Mouse (Mus musculus) embryonic facial prominence, embryonic 11.5 days (tissue): ENCODE measurements around the gene Bsdc1. TPM values are rescaled to one million over a fixed set of nuclear protein-coding genes. Genes with fewer than 3 reads are reported as not detected.
A peak's percentile ranks its signal among the peaks of the same experiment; 100 is the strongest.

Experiments used
- ATAC-seq: fragments of 200-750 bp; cut with Nextera tagmentation; replicated peaks from 2 replicates; pipeline ENCODE4 v1.8.0; 2017; ENCODE audit warnings: low read depth; ENCODE audit not compliant: insufficient number of reproducible peaks, low FRiP score, low TSS enrichment
- DNase-seq: peaks from one replicate; pipeline ENCODE4 v3.0.0-alpha.2; 2015; ENCODE audit warnings: low spot score
- H3K27ac ChIP-seq: fragments of 300-500 bp; sonication (generic); replicated peaks from 2 replicates; pipeline ENCODE4 v1.5.1; 2014; ENCODE audit warnings: mild to moderate bottlenecking, low read depth, low read length, control low read depth
- H3K27me3 ChIP-seq: fragments of 300-500 bp; sonication (generic); 2 replicates; pipeline ENCODE4 v1.6.1; 2014; ENCODE audit warnings: mild to moderate bottlenecking, low read length, moderate library complexity, mixed read lengths; ENCODE audit not compliant: control insufficient read depth, insufficient read depth
- H3K36me3 ChIP-seq: fragments of 300-500 bp; sonication (generic); replicated peaks from 2 replicates; pipeline ENCODE4 v1.6.1; 2014; ENCODE audit warnings: low read depth, mild to moderate bottlenecking, low read length, moderate library complexity, mixed read lengths; ENCODE audit not compliant: control insufficient read depth, insufficient read depth
- H3K4me1 ChIP-seq: fragments of 300-500 bp; sonication (generic); 2 replicates; pipeline ENCODE4 v1.6.1; 2014; ENCODE audit warnings: low read length, mixed read lengths; ENCODE audit not compliant: control insufficient read depth, insufficient read depth
- H3K4me2 ChIP-seq: fragments of 300-500 bp; sonication (generic); 2 replicates; pipeline ENCODE4 v1.6.1; 2014; ENCODE audit warnings: low read depth, mild to moderate bottlenecking, control low read depth, low read length, moderate library complexity
- H3K4me3 ChIP-seq: fragments of 300-500 bp; sonication (generic); 2 replicates; pipeline ENCODE4 v1.5.1; 2014; ENCODE audit warnings: low read depth, low read length, control low read depth
- H3K9ac ChIP-seq: fragments of 300-500 bp; sonication (generic); replicated peaks from 2 replicates; pipeline ENCODE4 v1.6.1; 2014; ENCODE audit warnings: mild to moderate bottlenecking, control low read depth, low read length
- H3K9me3 ChIP-seq: fragments of 300-500 bp; sonication (generic); replicated peaks from 2 replicates; pipeline ENCODE4 v1.6.1; 2016; ENCODE audit warnings: mild to moderate bottlenecking, low read length, inconsistent platforms, mixed read lengths; ENCODE audit not compliant: control insufficient read depth
- WGBS: fragments of 180-500 bp; shearing (Covaris S2); extraction: QIAGEN DNeasy Blood & Tissue Kit; methylation state at CpG from one replicate; pipeline ENCODE4 v1.1.7; 2014; 5-methylcytosine and 5-hydroxymethylcytosine counted together
- polyA plus RNA-seq: library from polyadenylated mRNA; unstranded; fragments of >200 nt; fragmentation: Nextera tagmentation; extraction: Ambion mirVana; gene quantifications from 2 replicates; pipeline ENCODE4 v1.2.1, GENCODE M21; 2014

Gene Bsdc1
- polyA plus RNA-seq, 1 experiment from 2014 or later: 21.2 TPM

GRCm38 (mm10) chr4:129460827-129461182, 576 bp upstream of the Bsdc1 start:
- DNase-seq (no peak), ATAC-seq (peak; percentile 16; the same call in 1 of the 2 replicates)
- peak overlapping the region; percentile 28 for H3K4me3 ChIP-seq
- H3K4me2 ChIP-seq: peak overlapping the region; percentile 58
- H3K27me3 ChIP-seq: no peaks in the 10 kb centered on the region
- H3K9ac ChIP-seq: peak overlapping the region; percentile 45
- no peaks in the 10 kb centered on the region for H3K36me3 ChIP-seq
- H3K27ac ChIP-seq: peak overlapping the region; percentile 63
- H3K9me3 ChIP-seq: no peaks in the 10 kb centered on the region
- WGBS: under 1% methylated on average over 4 of the region's 4 CpGs
- H3K4me1 ChIP-seq: no peaks in the 10 kb centered on the region

- Histone ChIP-seq H3K4me3 (peak overlapping the region; percentile 74), H3K4me1 (no peaks in the 10 kb centered on the region), H3K9ac (peak overlapping the region; percentile 61), H3K27ac (no peak overlapping the region), H3K27me3 (no peaks in the 10 kb centered on the region), H3K36me3 (peaks cover 3% of the 10 kb centered on the region), H3K4me2 (peak overlapping the region; percentile 76), H3K9me3 (no peaks in the 10 kb centered on the region)
- DNase-seq (no peak), ATAC-seq (no peak)
- WGBS: 43% methylated on average over 3 of the region's 3 CpGs
These were observed 737 bp downstream of the Bsdc1 start for GRCm38 (mm10) chr4:129462118-129462517.

GRCm38 (mm10) chr4:129463097-129464059, 2.0 kb downstream of the Bsdc1 start:
- no peak for ATAC-seq
- 87% methylated on average over 24 of the region's 24 CpGs for WGBS
- no peak overlapping the region for H3K9ac ChIP-seq
- H3K4me3 ChIP-seq: no peak overlapping the region
- H3K4me1 ChIP-seq: no peaks in the 10 kb centered on the region
- no peaks in the 10 kb centered on the region for H3K9me3 ChIP-seq
- no peak overlapping the region for H3K4me2 ChIP-seq
- no peak overlapping the region for H3K27ac ChIP-seq
- peaks cover 3% of the 10 kb centered on the region for H3K36me3 ChIP-seq
- DNase-seq: no peak
- H3K27me3 ChIP-seq: no peaks in the 10 kb centered on the region

GRCm38 (mm10) chr4:129464286-129464815, 3.0 kb downstream of the Bsdc1 start:
- H3K9ac ChIP-seq: no peak overlapping the region
- 90% methylated on average over 4 of the region's 4 CpGs for WGBS
- H3K9me3 ChIP-seq: no peaks in the 10 kb centered on the region
- no peak overlapping the region for H3K4me3 ChIP-seq
- ATAC-seq (no peak), DNase-seq (no peak)
- no peaks in the 10 kb centered on the region for H3K27me3 ChIP-seq
- peaks cover 3% of the 10 kb centered on the region for H3K36me3 ChIP-seq
- no peaks in the 10 kb centered on the region for H3K4me1 ChIP-seq
- no peak overlapping the region for H3K4me2 ChIP-seq
- no peak overlapping the region for H3K27ac ChIP-seq

GRCm38 (mm10) chr4:129476047-129476446, 14.7 kb downstream of the Bsdc1 start:
- 83% methylated on average over 11 of the region's 11 CpGs for WGBS
- no peak overlapping the region for H3K4me2 ChIP-seq
- H3K27me3 ChIP-seq: no peaks in the 10 kb centered on the region
- H3K4me3 ChIP-seq: no peak overlapping the region
- H3K27ac ChIP-seq: no peak overlapping the region
- no peak for ATAC-seq
- H3K36me3 ChIP-seq: peaks cover 25% of the 10 kb centered on the region
- no peak overlapping the region for H3K9ac ChIP-seq
- no peaks in the 10 kb centered on the region for H3K4me1 ChIP-seq
- no peaks in the 10 kb centered on the region for H3K9me3 ChIP-seq
- no peak for DNase-seq

- no peak for DNase-seq
- 89% methylated on average over 3 of the region's 3 CpGs for WGBS
- Histone ChIP-seq H3K27me3 (no peaks in the 10 kb centered on the region), H3K4me2 (no peak overlapping the region), H3K4me1 (no peaks in the 10 kb centered on the region), H3K36me3 (peaks cover 6% of the 10 kb centered on the region), H3K27ac (no peak overlapping the region), H3K4me3 (no peak overlapping the region), H3K9me3 (no peaks in the 10 kb centered on the region), H3K9ac (no peak overlapping the region)
- no peak for ATAC-seq
These were observed 18.5 kb downstream of the Bsdc1 start for GRCm38 (mm10) chr4:129479863-129480262.

- Histone ChIP-seq H3K27ac (no peak overlapping the region), H3K4me1 (no peaks in the 10 kb centered on the region), H3K9ac (no peak overlapping the region), H3K27me3 (no peaks in the 10 kb centered on the region), H3K36me3 (peaks cover under 1% of the 10 kb centered on the region), H3K9me3 (no peaks in the 10 kb centered on the region), H3K4me2 (no peak overlapping the region), H3K4me3 (no peak overlapping the region)
- ATAC-seq (no peak), DNase-seq (no peak)
- WGBS: 89% methylated on average over 1 of the region's 1 CpGs
These were observed 19.7 kb downstream of the Bsdc1 start for GRCm38 (mm10) chr4:129481090-129481489.
